Mouse (Mus musculus): Measurements from ENCODE around the gene Idh3a.

The Idh3a gene

DNA sequence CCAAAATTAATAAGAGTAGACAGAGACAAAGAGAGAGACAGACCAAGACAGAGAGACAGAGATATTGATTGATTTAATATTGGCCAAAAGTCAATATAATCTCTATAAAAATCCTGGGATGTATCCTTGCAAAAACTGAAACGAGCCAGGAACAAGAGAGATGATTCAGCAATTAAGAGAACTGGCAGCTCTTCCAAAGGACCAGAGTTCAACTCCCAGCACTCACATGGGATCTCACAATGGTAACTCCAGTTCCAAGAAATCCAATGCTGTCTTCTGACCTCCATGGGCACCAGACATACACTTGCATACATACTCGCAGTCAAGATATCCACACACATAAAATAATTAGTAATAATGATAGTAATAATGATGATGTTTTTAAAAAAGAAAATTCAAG is 66.6 kb downstream of the Idh3a start:
- no peak for DNase-seq
